Mouse (Mus musculus) heart, embryonic 16.5 days (tissue): Measurements from ENCODE around the gene Doc2b. TPM values are rescaled to one million over a fixed set of nuclear protein-coding genes. Genes with fewer than 3 reads are reported as not detected.

Experiments
- ATAC-seq: fragments of 200-750 bp; cut with Nextera tagmentation; replicated peaks from 2 replicates; pipeline ENCODE4 v1.8.0; 2017; ENCODE audit warnings: moderate number of reproducible peaks; ENCODE audit not compliant: insufficient read depth, low FRiP score; ENCODE audit errors: extremely low read depth
- H3K27ac ChIP-seq: fragments of 300-500 bp; sonication (generic); 2 replicates; pipeline ENCODE4 v1.5.1; 2014; ENCODE audit warnings: mild to moderate bottlenecking, low read length, control low read depth, moderate library complexity
- H3K27me3 ChIP-seq: fragments of 300-500 bp; sonication (generic); 2 replicates; pipeline ENCODE4 v1.6.1; 2014; ENCODE audit warnings: low read length, mixed read lengths; ENCODE audit not compliant: control insufficient read depth, insufficient read depth
- H3K36me3 ChIP-seq: fragments of 300-500 bp; sonication (generic); 2 replicates; pipeline ENCODE4 v1.6.1; 2014; ENCODE audit not compliant: control insufficient read depth, insufficient read depth
- H3K4me1 ChIP-seq: fragments of 300-500 bp; sonication (generic); 2 replicates; pipeline ENCODE4 v1.6.1; 2014; ENCODE audit warnings: low read length, mixed read lengths; ENCODE audit not compliant: control insufficient read depth, insufficient read depth
- H3K4me2 ChIP-seq: fragments of 300-500 bp; sonication (generic); 2 replicates; pipeline ENCODE4 v1.6.1; 2014; ENCODE audit warnings: low read depth, mild to moderate bottlenecking, control low read depth, low read length
- H3K4me3 ChIP-seq: fragments of 300-500 bp; sonication (generic); 2 replicates; pipeline ENCODE4 v1.5.1; 2014; ENCODE audit warnings: mild to moderate bottlenecking, control low read depth, low read length
- H3K9ac ChIP-seq: fragments of 300-500 bp; sonication (generic); 2 replicates; pipeline ENCODE4 v1.6.1; 2014; ENCODE audit warnings: low read length, control low read depth
- H3K9me3 ChIP-seq: fragments of 300-500 bp; sonication (generic); replicated peaks from 2 replicates; pipeline ENCODE4 v1.6.1; 2016; ENCODE audit warnings: low read length; ENCODE audit not compliant: control insufficient read depth
- WGBS: fragments of 180-500 bp; shearing (Covaris S2); extraction: QIAGEN DNeasy Blood & Tissue Kit; methylation state at CpG from one replicate; pipeline ENCODE4 v1.1.7; 2014; 5-methylcytosine and 5-hydroxymethylcytosine counted together
- polyA plus RNA-seq: library from polyadenylated mRNA; unstranded; fragments of >200 nt; fragmentation: Nextera tagmentation; extraction: Ambion mirVana; gene quantifications from 2 replicates; pipeline ENCODE4 v1.2.1, GENCODE M21; 2015

Doc2b gene
- polyA plus RNA-seq, 1 experiment from 2014 or later, result 0.18 TPM

GRCm38 (mm10) chr11:75756687-75757086 lies 39.2 kb downstream of the Doc2b start:
- 64% methylated on average over 8 of the region's 8 CpGs for WGBS
- no peak overlapping the region for H3K27ac ChIP-seq
- H3K4me2 ChIP-seq, result no peak overlapping the region
- H3K36me3 ChIP-seq, result peaks cover 47% of the 10 kb centered on the region
- H3K27me3 ChIP-seq, result no peaks in the 10 kb centered on the region
- no peak for ATAC-seq
- no peak overlapping the region for H3K4me3 ChIP-seq
- no peak overlapping the region for H3K9ac ChIP-seq
- H3K4me1 ChIP-seq, result 0 out of 2 replicates have a peak, but pooled peaks cover 2% of the 10 kb centered on the region
- no peaks in the 10 kb centered on the region for H3K9me3 ChIP-seq

GRCm38 (mm10) chr11:75751082-75751481 lies 44.8 kb downstream of the Doc2b start:
- Histone ChIP-seq H3K36me3 (peaks cover 14% of the 10 kb centered on the region), H3K4me1 (peaks cover 42% of the 10 kb centered on the region), H3K4me2 (no peak overlapping the region), H3K27ac (no peak overlapping the region), H3K27me3 (no peaks in the 10 kb centered on the region), H3K9ac (no peak overlapping the region), H3K9me3 (no peaks in the 10 kb centered on the region), H3K4me3 (no peak overlapping the region)
- ATAC-seq, result no peak
- WGBS, result 69% methylated on average over 4 of the region's 4 CpGs

- Histone ChIP-seq H3K27me3 (no peaks in the 10 kb centered on the region), H3K4me3 (no peak overlapping the region), H3K36me3 (peaks cover 10% of the 10 kb centered on the region), H3K4me2 (no peak overlapping the region), H3K4me1 (peaks cover 45% of the 10 kb centered on the region), H3K27ac (no peak overlapping the region), H3K9me3 (no peaks in the 10 kb centered on the region), H3K9ac (no peak overlapping the region)
- WGBS, result 59% methylated on average over 1 of the region's 1 CpGs
- no peak for ATAC-seq
Observed at GRCm38 (mm10) chr11:75750537-75750936, 45.3 kb downstream of the Doc2b start.

GRCm38 (mm10) chr11:75744761-75745160 lies 51.1 kb downstream of the Doc2b start:
- WGBS, result 88% methylated on average over 3 of the region's 3 CpGs
- H3K36me3 ChIP-seq, result peaks cover 7% of the 10 kb centered on the region
- no peak overlapping the region for H3K27ac ChIP-seq
- H3K4me2 ChIP-seq, result no peak overlapping the region
- no peak for ATAC-seq
- no peaks in the 10 kb centered on the region for H3K9me3 ChIP-seq
- H3K4me1 ChIP-seq, result peaks cover 61% of the 10 kb centered on the region
- H3K9ac ChIP-seq, result no peak overlapping the region
- no peak overlapping the region for H3K4me3 ChIP-seq
- no peaks in the 10 kb centered on the region for H3K27me3 ChIP-seq

GRCm38 (mm10) chr11:75741615-75742014 lies 54.2 kb downstream of the Doc2b start:
- ATAC-seq, result no peak
- no peak overlapping the region for H3K9ac ChIP-seq
- no peak overlapping the region for H3K4me2 ChIP-seq
- H3K36me3 ChIP-seq, result peaks cover 8% of the 10 kb centered on the region
- peaks cover 52% of the 10 kb centered on the region for H3K4me1 ChIP-seq
- H3K4me3 ChIP-seq, result no peak overlapping the region
- H3K9me3 ChIP-seq, result no peaks in the 10 kb centered on the region
- WGBS, result 45% methylated on average over 3 of the region's 3 CpGs
- no peaks in the 10 kb centered on the region for H3K27me3 ChIP-seq
- peak overlapping the region; percentile 30; the same call in 1 of the 2 replicates for H3K27ac ChIP-seq

- Histone ChIP-seq H3K36me3 (peaks cover 8% of the 10 kb centered on the region), H3K9me3 (no peaks in the 10 kb centered on the region), H3K4me2 (no peak overlapping the region), H3K4me3 (no peak overlapping the region), H3K27me3 (no peaks in the 10 kb centered on the region), H3K9ac (no peak overlapping the region), H3K27ac (no peak overlapping the region), H3K4me1 (peaks cover 54% of the 10 kb centered on the region)
- WGBS, result 49% methylated on average over 3 of the region's 3 CpGs
- no peak for ATAC-seq
Observed at GRCm38 (mm10) chr11:75740204-75740603, 55.6 kb downstream of the Doc2b start.

- Histone ChIP-seq H3K4me1 (peaks cover 64% of the 10 kb centered on the region), H3K9me3 (no peaks in the 10 kb centered on the region), H3K36me3 (peaks cover 8% of the 10 kb centered on the region), H3K4me2 (no peak overlapping the region), H3K27ac (no peak overlapping the region), H3K27me3 (no peaks in the 10 kb centered on the region), H3K9ac (no peak overlapping the region), H3K4me3 (no peak overlapping the region)
- no peak for ATAC-seq
- 91% methylated on average over 7 of the region's 7 CpGs for WGBS
Observed at GRCm38 (mm10) chr11:75738477-75738821, 57.4 kb downstream of the Doc2b start.

- Histone ChIP-seq H3K27me3 (no peaks in the 10 kb centered on the region), H3K4me1 (peaks cover 64% of the 10 kb centered on the region), H3K4me3 (no peak overlapping the region), H3K27ac (no peak overlapping the region), H3K36me3 (peaks cover 8% of the 10 kb centered on the region), H3K9me3 (no peaks in the 10 kb centered on the region), H3K9ac (no peak overlapping the region), H3K4me2 (0 out of 2 replicates have a peak overlapping the region, but pooled peaks have one; percentile 2)
- WGBS, result 53% methylated on average over 2 of the region's 2 CpGs
- no peak for ATAC-seq
Observed at GRCm38 (mm10) chr11:75737806-75738476, 57.9 kb downstream of the Doc2b start.

- Histone ChIP-seq H3K4me3 (peak overlapping the region; percentile 16), H3K4me1 (peaks cover 60% of the 10 kb centered on the region), H3K9ac (no peak overlapping the region), H3K36me3 (peaks cover 4% of the 10 kb centered on the region), H3K27me3 (no peaks in the 10 kb centered on the region), H3K27ac (peak overlapping the region; percentile 31; the same call in 1 of the 2 replicates), H3K9me3 (no peaks in the 10 kb centered on the region), H3K4me2 (peak overlapping the region; percentile 19)
- no peak for ATAC-seq
- 30% methylated on average over 3 of the region's 3 CpGs for WGBS
Observed at GRCm38 (mm10) chr11:75736978-75737377, 58.9 kb downstream of the Doc2b start.
